Mouse (Mus musculus) CD4-positive, CD25-positive, alpha-beta regulatory T cell, adult 2 months (primary cell): Measurements from ENCODE around the gene Rab28.

Experiments used
- DNase-seq: peaks from one replicate; pipeline ENCODE4 v3.0.0-alpha.2; 2012; ENCODE audit warnings: low read depth, low spot score

The Rab28 gene

DNA sequence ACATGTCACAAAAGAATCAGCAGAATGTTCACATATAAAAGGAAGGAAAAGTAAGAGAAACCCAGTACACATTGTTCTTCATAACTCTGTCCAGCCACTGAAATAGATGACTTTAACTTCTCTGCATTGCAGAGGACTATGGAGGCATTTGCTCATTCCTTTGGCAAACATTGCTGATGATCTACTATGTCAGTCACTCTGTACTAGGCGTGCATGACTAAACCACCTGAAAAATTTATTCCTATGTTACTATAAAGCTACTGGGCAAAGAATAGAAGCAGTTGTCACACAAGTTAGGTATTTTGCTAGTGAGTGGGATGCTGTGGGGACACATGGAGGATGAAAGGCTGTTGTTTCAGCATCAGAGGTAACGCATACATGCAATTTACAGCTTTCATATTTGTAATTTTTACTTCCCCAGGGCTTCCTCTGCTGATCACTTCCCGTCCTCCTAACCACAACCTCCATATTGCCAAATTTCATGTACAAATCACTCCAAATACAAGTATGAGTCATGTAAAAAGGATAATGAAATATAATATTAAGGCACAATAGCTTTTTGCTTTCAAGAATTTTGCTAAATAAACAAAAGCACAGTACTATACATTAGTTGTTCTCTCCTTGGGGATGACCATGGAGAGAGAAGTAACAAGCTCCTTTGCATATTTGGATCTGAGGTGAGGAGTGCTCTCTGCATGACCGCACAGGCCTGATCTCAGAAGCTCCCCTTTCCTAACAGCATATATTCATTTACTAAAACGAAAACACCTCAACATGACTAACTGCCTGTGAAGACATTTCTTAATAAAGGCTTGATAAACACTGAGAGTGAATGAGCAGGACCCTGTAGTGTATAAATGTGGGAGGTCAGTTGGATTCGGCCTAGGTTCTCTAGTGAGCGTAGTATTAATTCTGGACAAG is 80.5 kb downstream of the Rab28 start:
- DNase-seq = no peak

- DNase-seq = no peak
Measured at GRCm38 (mm10) chr5:41625544-41625943, 82.4 kb downstream of the Rab28 start.

- no peak for DNase-seq
Measured at GRCm38 (mm10) chr5:41621748-41622147, 86.2 kb downstream of the Rab28 start.

DNA sequence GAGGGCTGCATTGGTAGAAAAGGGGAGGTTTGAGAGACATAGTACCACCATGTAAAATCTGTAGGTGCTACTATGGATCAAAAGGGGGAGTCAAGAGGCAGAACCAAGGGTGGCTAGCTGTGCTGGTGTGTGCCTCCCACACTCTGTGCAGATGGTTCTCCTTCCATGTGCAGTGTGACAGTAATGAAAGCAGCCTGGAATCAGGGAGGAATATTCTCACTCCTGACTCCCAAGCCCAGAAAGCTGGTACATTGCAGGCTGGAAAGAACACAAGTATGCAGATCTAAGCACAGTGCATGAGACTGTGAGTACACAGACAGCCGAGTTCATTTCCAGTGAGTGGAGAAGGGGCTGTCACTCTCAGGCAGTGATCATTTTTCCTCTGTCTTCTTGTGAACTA is 89.0 kb downstream of the Rab28 start:
- DNase-seq = no peak

- no peak for DNase-seq
Measured at GRCm38 (mm10) chr5:41610447-41611030, 97.4 kb downstream of the Rab28 start.

- DNase-seq = no peak
Measured at GRCm38 (mm10) chr5:41596242-41597117, 111.5 kb downstream of the Rab28 start.

GRCm38 (mm10) chr5:41595199-41595598 is 112.8 kb downstream of the Rab28 start:
- no peak for DNase-seq

DNA sequence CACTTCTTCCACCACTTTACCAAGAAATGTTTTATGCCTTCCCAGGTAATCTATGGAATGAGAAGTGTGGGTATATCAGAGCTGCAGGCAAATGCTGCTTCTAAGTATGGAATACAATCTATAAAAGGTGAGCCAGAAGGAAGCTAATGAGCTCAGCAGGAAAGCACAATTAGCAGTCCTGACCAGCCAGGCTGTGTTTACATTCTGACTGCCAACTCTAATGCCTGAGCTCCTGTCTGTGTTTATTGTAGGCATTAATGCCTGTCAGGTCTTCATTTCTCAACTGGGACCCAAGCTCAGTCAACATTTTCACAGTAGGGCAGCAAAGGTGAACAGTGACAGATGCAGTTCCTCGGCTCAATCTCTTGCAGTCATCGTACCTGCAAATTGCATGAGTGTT is 129.9 kb downstream of the Rab28 start:
- no peak for DNase-seq
